Mouse (Mus musculus) 3134 (cell line): ENCODE results near the gene Rack1.
"Not testable (repeated sequence)": the region's sequence is repeated elsewhere in the genome, so short reads cannot be mapped to it uniquely, and the experiment has no call there.

ENCODE experiments used
- DNase-seq: peaks from one replicate; pipeline ENCODE4 v3.0.0-alpha.2; 2011; ENCODE audit warnings: low spot score; ENCODE audit not compliant: insufficient read length; ENCODE audit errors: extremely low read depth

Rack1 gene

GRCm38 (mm10) chr11:48837310-48838180 is 37.4 kb downstream of the Rack1 start:
- peak; percentile 91 for DNase-seq

- DNase-seq = no peak
Measured at GRCm38 (mm10) chr11:48838181-48838797, 38.2 kb downstream of the Rack1 start.

- DNase-seq = no peak
Measured at GRCm38 (mm10) chr11:48838879-48839680, 38.9 kb downstream of the Rack1 start.

GRCm38 (mm10) chr11:48840805-48841204 is 40.7 kb downstream of the Rack1 start:
- no peak for DNase-seq

- DNase-seq = no peak
Measured at GRCm38 (mm10) chr11:48841213-48841612, 41.1 kb downstream of the Rack1 start.

- DNase-seq = no peak
Measured at GRCm38 (mm10) chr11:48842378-48842792, 42.3 kb downstream of the Rack1 start.

- DNase-seq = no peak
Measured at GRCm38 (mm10) chr11:48843202-48843601, 43.1 kb downstream of the Rack1 start.

- DNase-seq = peak; percentile 33
Measured at GRCm38 (mm10) chr11:48844309-48844708, 44.2 kb downstream of the Rack1 start.

- DNase-seq = no peak
Measured at GRCm38 (mm10) chr11:48845244-48845815, 45.2 kb downstream of the Rack1 start.

GRCm38 (mm10) chr11:48846362-48846761 is 46.2 kb downstream of the Rack1 start:
- DNase-seq = not testable (repeated sequence)

GRCm38 (mm10) chr11:48846881-48847280 is 46.7 kb downstream of the Rack1 start:
- no peak for DNase-seq

GRCm38 (mm10) chr11:48850240-48850639 is 50.1 kb downstream of the Rack1 start:
- no peak for DNase-seq

GRCm38 (mm10) chr11:48851270-48851995 is 51.3 kb downstream of the Rack1 start:
- no peak for DNase-seq

- DNase-seq = peak; percentile 27
Measured at GRCm38 (mm10) chr11:48852190-48852589, 52.1 kb downstream of the Rack1 start.

- peak; percentile 31 for DNase-seq
Measured at GRCm38 (mm10) chr11:48852624-48853473, 52.7 kb downstream of the Rack1 start.

- DNase-seq = peak; percentile 74
Measured at GRCm38 (mm10) chr11:48853474-48854180, 53.5 kb downstream of the Rack1 start.
